Mouse (Mus musculus) Patski (cell line): ENCODE measurements around the gene Phb. TPM values are rescaled to one million over a fixed set of nuclear protein-coding genes. Genes with fewer than 3 reads are reported as not detected.

Experiments used
- ATAC-seq: fragments of 100-300 bp; one replicate; pipeline ENCODE4 v1.8.0; 2021
- CTCF ChIA-PET: fragments of 350-600 bp; sonication (Branson Sonifier 250); formaldehyde crosslinking; loops from one replicate; lab custom pipeline; 2022; ENCODE audit warnings: inconsistent platforms; lab: Charles Lee
- POLR2A ChIA-PET: fragments of 350-600 bp; sonication (Branson Sonifier 250); formaldehyde crosslinking; loops from one replicate; lab custom pipeline; 2022; ENCODE audit warnings: antibody characterized with exemption, inconsistent platforms; lab: Charles Lee
- DNase-seq: peaks from one replicate; pipeline ENCODE4 v3.0.0-alpha.2; 2011; ENCODE audit warnings: low read depth, low spot score
- H3K27me3 ChIP-seq: fragments of 371-371 bp; one replicate; pipeline ENCODE4 v1.5.1; 2021
- CTCF ChIP-seq: fragments of 100-300 bp; IDR thresholded peaks from one replicate; pipeline ENCODE4 v1.5.1; 2021
- in situ Hi-C: fragments of 300-500 bp; cut with MboI; formaldehyde crosslinking; loops from 3 replicates; pipeline ENCODE4 v1.11.1; 2018; ENCODE audit warnings: low pct_unique_long_range_greater_than_20kb, mixed read lengths
- polyA plus RNA-seq: library from polyadenylated mRNA; unstranded; gene quantifications from one replicate; pipeline ENCODE4 v1.2.3, GENCODE M21; 2021

The Phb gene
- polyA plus RNA-seq, 1 experiment from 2014 or later = 158 TPM

GRCm38 (mm10) chr11:95723287-95723686, 56.5 kb downstream of the Phb start, which contains the start of gene B130006D01Rik:
Gene B130006D01Rik (plus strand): TSS chr11:95723587.
- ChIA-PET POLR2A (interaction anchor here (0.6 to 0.8 kb wide), 2 partner anchors 9 to 59 kb away, joined by 3 read pairs; no protein-coding TSS in a partner anchor), CTCF (no interaction called here)
- no peak for DNase-seq
- no peaks in the 10 kb centered on the region for H3K27me3 ChIP-seq
- TF ChIP-seq CTCF = no peak
- in situ Hi-C loops = no loop called here
- ATAC-seq = no peak

GRCm38 (mm10) chr11:95724466-95724865, 57.7 kb downstream of the Phb start:
- in situ Hi-C loops = no loop called here
- ChIA-PET CTCF (no interaction called here), POLR2A (no interaction called here)
- H3K27me3 ChIP-seq = no peaks in the 10 kb centered on the region
- ATAC-seq = no peak
- no peak for TF ChIP-seq CTCF
- DNase-seq = no peak

- no peak for ATAC-seq
- no peak for DNase-seq
- in situ Hi-C loops = no loop called here
- POLR2A ChIA-PET = interaction anchor here (0.6 to 1.2 kb wide), 2 partner anchors 12 to 38 kb away, joined by 3 read pairs; no protein-coding TSS in a partner anchor
- H3K27me3 ChIP-seq = no peaks in the 10 kb centered on the region
- CTCF ChIA-PET = no interaction called here
- TF ChIP-seq CTCF = no peak
These were observed 59.4 kb downstream of the Phb start for GRCm38 (mm10) chr11:95726156-95726555.

GRCm38 (mm10) chr11:95727947-95728346, 61.2 kb downstream of the Phb start:
- no peak for TF ChIP-seq CTCF
- H3K27me3 ChIP-seq = no peaks in the 10 kb centered on the region
- no peak for DNase-seq
- in situ Hi-C loops = no loop called here
- ChIA-PET POLR2A (no interaction called here), CTCF (interaction anchor here (1.4 kb wide), 1 partner anchor 15 kb away, joined by 3 read pairs; no protein-coding TSS in a partner anchor)
- no peak for ATAC-seq

GRCm38 (mm10) chr11:95728916-95729907, 62.5 kb downstream of the Phb start:
- H3K27me3 ChIP-seq = no peaks in the 10 kb centered on the region
- ATAC-seq = no peak
- DNase-seq = no peak
- POLR2A ChIA-PET = no interaction called here
- no peak for TF ChIP-seq CTCF
- in situ Hi-C loops = no loop called here
- CTCF ChIA-PET = no interaction called here

Other genes starting within 250 kb of the Phb start
- gene Nxph3, start 152.4 kb upstream of the Phb start, polyA plus RNA-seq = 0.73 TPM
- gene Ngfr, start 79.2 kb upstream of the Phb start, polyA plus RNA-seq = 0.09 TPM
- gene Zfp652, start 45.7 kb downstream of the Phb start, polyA plus RNA-seq = 26.4 TPM
- gene B130006D01Rik, start 56.6 kb downstream of the Phb start, polyA plus RNA-seq = 0.04 TPM
- gene Phospho1, start 157.5 kb downstream of the Phb start, polyA plus RNA-seq = 2.1 TPM
- gene Gngt2, start 170.3 kb downstream of the Phb start, polyA plus RNA-seq = not detected
- gene Abi3, start 175.5 kb downstream of the Phb start, polyA plus RNA-seq = not detected
- 0.21 TPM for gene B4galnt2, start 247.9 kb downstream of the Phb start, polyA plus RNA-seq